Mouse (Mus musculus) right cerebral cortex, postnatal 14 days (tissue): Measurements from ENCODE around the gene Ackr2.

Source experiments
- DNase-seq: peaks from one replicate; pipeline ENCODE4 v3.0.0; 2022

Gene Ackr2

DNA sequence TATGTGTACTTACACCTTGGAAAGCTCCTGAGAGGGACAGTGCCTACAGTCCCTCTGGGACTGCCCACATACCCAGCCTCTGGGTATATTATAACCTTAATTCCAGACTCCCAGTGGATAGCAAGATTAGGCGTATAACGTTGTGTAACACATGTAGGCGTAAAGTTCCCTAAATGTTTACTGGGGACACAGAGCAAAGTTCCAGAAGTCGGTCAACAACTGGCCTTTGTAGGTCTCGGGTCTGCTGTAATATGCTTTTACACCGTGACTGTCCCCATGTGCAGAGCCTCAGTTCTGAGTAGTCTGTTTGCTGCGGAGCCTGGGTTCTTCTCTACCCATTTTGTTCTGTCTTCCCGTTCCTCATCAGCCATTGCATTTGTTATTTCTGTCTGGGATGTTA lies 25.3 kb downstream of the Ackr2 start:
- no peak for DNase-seq

- no peak for DNase-seq
These were observed 25.8 kb downstream of the Ackr2 start for GRCm38 (mm10) chr9:121923906-121924305.

DNA sequence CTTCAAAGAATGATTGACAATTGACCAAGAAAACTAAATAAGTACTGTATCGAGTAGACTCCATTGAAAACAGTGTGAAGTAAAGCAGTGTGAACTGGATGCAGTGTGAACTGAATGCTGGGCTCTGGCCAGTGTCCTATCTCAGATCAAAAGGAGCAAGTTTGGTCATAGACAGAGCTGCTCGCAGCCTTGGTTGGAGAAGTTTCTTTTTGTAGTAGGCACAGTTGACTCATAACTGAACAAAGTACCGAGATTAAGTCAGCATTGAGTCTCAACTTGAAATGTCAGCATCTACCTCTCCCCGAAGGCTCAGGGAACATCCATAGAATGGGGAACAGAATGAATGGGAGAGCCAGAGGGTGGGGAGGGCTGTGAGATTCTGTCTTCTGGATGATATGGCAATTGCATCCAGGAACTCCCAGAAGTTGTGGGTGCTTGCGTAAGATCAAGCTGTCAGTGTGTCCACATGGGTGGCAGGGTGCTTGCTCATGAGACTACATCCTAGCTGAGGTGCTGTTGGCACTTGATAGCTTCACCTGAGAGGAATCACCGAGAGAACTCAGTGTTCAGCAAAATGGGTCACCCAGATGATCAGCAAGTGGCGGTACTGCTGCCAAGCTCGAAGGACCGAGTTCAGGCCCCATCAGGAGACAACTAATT lies 26.9 kb downstream of the Ackr2 start:
- DNase-seq: no peak

DNA sequence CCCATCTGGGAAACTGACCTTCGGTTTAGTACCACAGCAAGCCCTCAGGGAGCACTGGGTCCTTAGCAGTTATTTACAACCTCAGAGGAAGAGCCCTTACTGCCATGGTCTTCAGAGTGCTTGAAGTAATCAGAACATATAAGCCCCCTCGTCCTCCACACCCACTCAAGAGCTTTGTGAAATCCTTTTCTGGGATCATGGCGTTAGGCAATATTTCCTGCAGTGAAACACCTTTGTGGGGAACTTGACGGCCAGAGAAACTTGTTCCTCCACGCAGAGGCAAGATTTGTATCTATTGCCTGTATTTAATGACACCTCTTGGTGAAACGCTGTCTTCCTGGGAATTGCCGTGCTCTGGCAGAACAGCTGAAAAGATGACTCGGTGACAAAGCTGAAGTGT lies 27.8 kb downstream of the Ackr2 start:
- DNase-seq: no peak

- DNase-seq: no peak
These were observed 28.7 kb downstream of the Ackr2 start for GRCm38 (mm10) chr9:121926634-121927405.

- DNase-seq: no peak
These were observed 29.6 kb downstream of the Ackr2 start for GRCm38 (mm10) chr9:121927721-121928120.

DNA sequence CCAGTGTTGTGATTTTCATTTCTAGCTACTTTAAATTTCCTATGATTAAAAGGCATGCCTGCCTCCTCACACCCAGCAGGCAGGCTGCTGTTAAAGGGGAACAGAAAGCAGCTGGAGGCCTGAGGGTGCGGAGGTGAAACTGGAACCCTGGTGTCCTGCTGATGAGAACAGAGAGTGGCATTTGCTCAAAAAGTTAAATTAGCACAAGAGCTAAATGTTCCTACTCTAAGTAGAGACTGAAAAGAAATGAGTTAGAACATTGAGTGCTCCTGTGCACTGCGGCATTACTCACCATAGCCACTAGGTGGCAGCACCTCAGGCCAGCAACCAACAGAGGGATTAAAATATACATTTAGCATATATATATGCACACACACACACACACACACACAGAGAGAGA lies 30.3 kb downstream of the Ackr2 start:
- peak; percentile 68 for DNase-seq

- DNase-seq: no peak
These were observed 36.7 kb downstream of the Ackr2 start for GRCm38 (mm10) chr9:121934856-121935255.

GRCm38 (mm10) chr9:121936952-121937351 lies 38.8 kb downstream of the Ackr2 start:
- no peak for DNase-seq

DNA sequence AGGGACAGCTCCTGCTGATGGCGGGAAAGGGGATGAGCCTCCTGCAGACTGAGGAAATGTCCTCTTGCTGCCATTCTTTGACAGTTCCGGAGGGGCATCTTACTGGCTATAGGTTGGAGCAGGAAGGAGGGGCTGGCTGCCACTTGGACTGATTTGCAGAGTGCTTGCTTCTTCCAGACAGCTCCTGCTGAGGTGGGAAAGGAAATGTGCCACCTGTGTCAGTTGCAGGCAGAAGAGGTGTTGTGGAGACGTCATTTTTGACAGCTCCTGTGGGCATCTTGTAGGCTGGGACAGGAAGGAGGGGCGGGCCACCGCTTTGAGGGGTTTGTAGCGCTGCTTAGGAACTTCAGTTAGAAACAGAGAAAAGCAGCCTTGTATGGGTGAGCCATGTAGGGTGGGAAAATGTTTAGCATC lies 39.3 kb downstream of the Ackr2 start:
- DNase-seq: no peak

DNA sequence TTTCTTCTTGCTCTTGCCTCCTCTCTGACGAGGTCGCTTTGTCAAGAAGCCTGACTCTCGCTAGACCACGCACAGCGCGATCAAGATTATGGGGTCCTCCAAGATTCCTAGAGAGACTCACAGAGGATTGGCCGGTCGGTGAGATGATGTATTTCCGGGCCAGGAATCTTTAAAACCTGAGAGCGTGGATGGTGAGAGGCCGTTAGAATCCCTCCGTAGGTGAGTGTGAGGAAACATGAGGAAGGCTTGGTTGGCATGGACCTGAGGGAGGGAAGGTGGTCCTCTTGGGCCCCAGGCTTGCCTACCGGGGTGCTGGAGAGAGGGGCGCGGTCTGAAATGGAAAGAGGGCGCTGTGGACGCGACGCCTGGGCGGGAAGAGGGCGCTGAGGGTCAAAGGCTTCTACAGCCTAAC lies 39.8 kb downstream of the Ackr2 start:
- DNase-seq: no peak

DNA sequence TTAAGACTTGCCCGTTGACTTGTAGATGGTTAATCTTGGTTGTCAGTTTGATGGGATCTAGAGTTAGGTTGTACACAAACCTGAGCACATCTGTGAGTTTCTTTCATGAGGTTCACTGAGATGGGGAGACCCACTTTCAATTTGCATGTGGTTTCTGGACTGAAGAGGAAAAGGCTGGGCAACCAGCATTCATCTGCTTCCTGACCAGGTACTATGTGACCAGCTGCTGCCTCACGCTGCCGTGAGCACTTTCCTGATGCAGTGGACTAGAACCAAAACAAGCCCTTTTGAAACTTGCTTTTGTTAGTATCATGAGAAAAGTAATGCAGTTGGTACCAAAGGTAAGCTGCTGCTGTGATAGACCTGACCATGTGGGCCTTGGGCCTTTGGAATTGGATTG lies 44.9 kb downstream of the Ackr2 start:
- DNase-seq: no peak

DNA sequence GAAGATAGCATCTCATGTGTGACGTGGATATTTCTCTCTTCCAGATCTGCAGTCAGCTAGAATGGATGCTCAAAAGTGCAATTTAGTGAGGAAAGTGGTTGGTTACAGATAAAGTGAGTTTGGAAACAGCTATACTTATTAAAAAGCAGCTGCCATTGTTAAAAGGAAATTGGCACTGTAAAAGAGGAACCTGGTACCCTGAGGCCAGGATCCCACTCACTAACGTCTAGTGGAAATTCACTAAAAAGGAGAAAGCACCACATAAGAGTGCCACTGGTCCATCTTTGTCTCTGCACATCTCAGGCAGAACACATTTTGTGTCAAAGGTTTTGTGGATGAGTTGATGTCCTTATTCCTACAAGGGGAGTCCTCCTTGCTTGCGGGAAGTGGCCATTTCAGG lies 45.5 kb downstream of the Ackr2 start:
- DNase-seq: no peak

- peak; percentile 70 for DNase-seq
These were observed 49.6 kb downstream of the Ackr2 start for GRCm38 (mm10) chr9:121947784-121948183.

DNA sequence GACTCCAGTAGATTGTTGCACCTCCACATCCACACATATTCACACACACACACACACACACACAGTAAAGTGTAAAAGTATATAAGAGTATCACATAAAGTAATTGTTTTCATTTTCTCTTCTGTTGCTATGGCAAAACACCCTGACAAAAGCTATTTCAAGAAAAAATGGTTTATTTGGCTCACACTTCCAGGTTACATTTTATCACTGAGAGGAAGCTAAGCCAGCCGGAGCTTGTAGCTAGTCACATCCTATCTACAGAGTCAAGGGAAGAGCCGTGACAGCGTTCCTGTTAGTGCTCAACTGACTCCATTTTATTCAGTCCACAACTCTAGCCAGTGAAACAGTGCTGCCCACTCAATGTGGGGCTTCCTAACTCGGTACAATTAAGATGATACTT lies 50.3 kb downstream of the Ackr2 start:
- no peak for DNase-seq

DNA sequence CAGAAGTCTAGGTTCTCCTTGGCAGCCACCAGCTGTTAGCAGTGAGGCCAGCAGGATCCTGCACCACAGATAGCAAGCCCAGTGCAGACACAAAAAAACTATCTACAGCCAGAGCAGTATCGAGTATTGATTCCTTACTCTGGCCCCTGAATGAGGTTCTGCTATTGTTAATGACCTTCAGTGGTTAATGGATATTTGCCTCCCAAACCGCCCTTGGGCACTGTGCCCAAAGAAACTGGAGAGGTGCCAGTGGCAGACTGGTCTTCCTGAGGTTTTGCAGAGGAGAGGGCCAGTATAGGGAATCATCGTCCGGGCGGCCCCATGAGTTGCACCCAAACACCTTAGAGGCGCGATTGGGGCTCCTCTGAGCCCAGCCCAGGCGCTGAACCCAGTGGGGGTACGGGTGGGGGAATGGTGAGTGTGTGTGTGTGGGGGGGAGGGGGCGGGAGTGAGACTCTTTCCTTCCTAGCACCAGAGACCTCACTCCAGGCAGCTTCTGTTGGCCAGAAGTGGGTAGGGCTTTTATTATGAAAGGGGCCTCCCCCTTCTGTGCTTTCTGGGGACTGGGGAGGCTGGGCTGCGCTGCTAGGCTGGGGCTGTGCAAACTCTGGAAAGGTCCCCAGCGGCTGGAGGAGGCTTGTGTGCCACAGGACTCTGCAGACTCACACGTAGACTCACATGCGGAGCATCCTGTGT lies 52.4 kb downstream of the Ackr2 start, which contains the start of gene Fam198a:
TSS of gene Fam198a (plus strand) at position 571 of the 696 bp plus-strand sequence.
- DNase-seq: peak; percentile 55

GRCm38 (mm10) chr9:121951114-121951423 lies 52.9 kb downstream of the Ackr2 start:
- DNase-seq: no peak

DNA sequence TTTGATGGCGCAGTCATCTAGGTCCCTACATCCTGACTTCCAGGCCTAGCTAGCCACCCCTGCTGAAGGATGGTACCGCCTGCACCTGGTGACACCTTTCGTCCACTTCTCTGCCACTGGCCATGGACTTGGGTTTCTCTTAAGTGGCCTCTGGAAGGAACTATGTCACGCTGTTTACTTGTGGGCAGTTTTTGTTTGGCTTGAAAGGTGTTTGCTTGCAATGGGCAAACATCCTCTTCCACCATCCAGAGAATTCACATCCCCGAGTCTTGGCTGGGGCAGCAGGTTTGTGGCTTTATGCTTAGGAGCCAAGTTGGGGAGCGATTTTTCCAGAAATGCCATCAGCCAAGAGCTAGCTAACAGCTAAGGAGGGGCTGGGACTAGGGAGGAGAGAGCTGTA lies 54.4 kb downstream of the Ackr2 start:
- DNase-seq: no peak

GRCm38 (mm10) chr9:121959966-121960635 lies 61.9 kb downstream of the Ackr2 start:
- DNase-seq: no peak
